Mouse (Mus musculus) fat pad, adult 2 months (tissue): Measurements from ENCODE around the gene Slc7a11.
"Not testable (repeated sequence)": the region's sequence is repeated elsewhere in the genome, so short reads cannot be mapped to it uniquely, and the experiment has no call there.

ENCODE experiments used
- DNase-seq: peaks from one replicate; pipeline ENCODE4 v3.0.0-alpha.2; 2011; ENCODE audit warnings: low read depth, low spot score; ENCODE audit errors: extremely low read depth

The Slc7a11 gene

GRCm38 (mm10) chr3:50443421-50443916 is at the start of gene Slc7a11:
Slc7a11 (minus strand) TSS chr3:50443614.
- DNase-seq: peak; percentile 26

- peak; percentile 55 for DNase-seq
Measured at GRCm38 (mm10) chr3:50491678-50492077, 48.3 kb upstream of the Slc7a11 start.

GRCm38 (mm10) chr3:50484076-50484475 is 40.7 kb upstream of the Slc7a11 start:
- DNase-seq: no peak

- no peak for DNase-seq
Measured at GRCm38 (mm10) chr3:50462223-50462622, 18.8 kb upstream of the Slc7a11 start.

GRCm38 (mm10) chr3:50457136-50457535 is 13.7 kb upstream of the Slc7a11 start:
- DNase-seq: no peak

- peak; percentile 87 for DNase-seq
Measured at GRCm38 (mm10) chr3:50456564-50456963, 13.2 kb upstream of the Slc7a11 start.

- DNase-seq: no peak
Measured at GRCm38 (mm10) chr3:50456023-50456422, 12.6 kb upstream of the Slc7a11 start.

- no peak for DNase-seq
Measured at GRCm38 (mm10) chr3:50445050-50445775, 1.8 kb upstream of the Slc7a11 start.

- no peak for DNase-seq
Measured at GRCm38 (mm10) chr3:50443942-50444341, 528 bp upstream of the Slc7a11 start.

GRCm38 (mm10) chr3:50442341-50443292 is 797 bp downstream of the Slc7a11 start:
- DNase-seq: no peak

GRCm38 (mm10) chr3:50441330-50441729 is 2.1 kb downstream of the Slc7a11 start:
- no peak for DNase-seq

- DNase-seq: no peak
Measured at GRCm38 (mm10) chr3:50440409-50440808, 3.0 kb downstream of the Slc7a11 start.

- no peak for DNase-seq
Measured at GRCm38 (mm10) chr3:50439429-50439828, 4.0 kb downstream of the Slc7a11 start.

- no peak for DNase-seq
Measured at GRCm38 (mm10) chr3:50438520-50439253, 4.7 kb downstream of the Slc7a11 start.

- DNase-seq: not testable (repeated sequence)
Measured at GRCm38 (mm10) chr3:50438081-50438480, 5.3 kb downstream of the Slc7a11 start.

- not testable (repeated sequence) for DNase-seq
Measured at GRCm38 (mm10) chr3:50436409-50436808, 7.0 kb downstream of the Slc7a11 start.

GRCm38 (mm10) chr3:50433831-50434230 is 9.6 kb downstream of the Slc7a11 start:
- DNase-seq: no peak

GRCm38 (mm10) chr3:50430811-50431210 is 12.6 kb downstream of the Slc7a11 start:
- no peak for DNase-seq

GRCm38 (mm10) chr3:50421480-50422277 is 21.7 kb downstream of the Slc7a11 start:
- DNase-seq: no peak

- no peak for DNase-seq
Measured at GRCm38 (mm10) chr3:50419161-50419560, 24.3 kb downstream of the Slc7a11 start.
